Mouse (Mus musculus) ES-E14 (cell line): ENCODE measurements around the gene Sgsm2.

Experiments used
- HCFC1 ChIP-seq: IDR thresholded peaks from 2 replicates; pipeline ENCODE4 v1.6.1; 2012; ENCODE audit warnings: low read length, inconsistent platforms, borderline replicate concordance; ENCODE audit not compliant: insufficient read depth
- ZC3H11A ChIP-seq: IDR thresholded peaks from 2 replicates; pipeline ENCODE4 v1.6.1; 2012; ENCODE audit warnings: low read depth, mild to moderate bottlenecking, inconsistent platforms, low read length, borderline replicate concordance

- no peak for TF ChIP-seq HCFC1
- TF ChIP-seq ZC3H11A: no peak
Measured at GRCm38 (mm10) chr11:74919249-74919648, 22.4 kb upstream of the Sgsm2 start.
